Mouse (Mus musculus) forebrain, embryonic 11.5 days (tissue): ENCODE measurements around the gene Otub2. TPM values are rescaled to one million over a fixed set of nuclear protein-coding genes. Genes with fewer than 3 reads are reported as not detected.
"Not testable (repeated sequence)": the region's sequence is repeated elsewhere in the genome, so short reads cannot be mapped to it uniquely, and the experiment has no call there.

ENCODE experiments used
- ATAC-seq: fragments of 200-750 bp; cut with Nextera tagmentation; replicated peaks from 2 replicates; pipeline ENCODE4 v1.8.0; 2017; ENCODE audit warnings: moderate TSS enrichment; ENCODE audit not compliant: low FRiP score
- DNase-seq: peaks from one replicate; pipeline ENCODE4 v3.0.0-alpha.2; 2017; ENCODE audit warnings: low spot score
- H3K27ac ChIP-seq: fragments of 300-500 bp; sonication (generic); 2 replicates; pipeline ENCODE4 v1.5.1; 2014; ENCODE audit warnings: low read depth, low read length
- H3K27me3 ChIP-seq: fragments of 300-500 bp; sonication (generic); 2 replicates; pipeline ENCODE4 v1.6.1; 2014; ENCODE audit warnings: mild to moderate bottlenecking, low read length, mixed read lengths; ENCODE audit not compliant: control insufficient read depth, insufficient read depth
- H3K36me3 ChIP-seq: fragments of 300-500 bp; sonication (generic); 2 replicates; pipeline ENCODE4 v1.6.1; 2014; ENCODE audit warnings: mild to moderate bottlenecking, low read length, moderate library complexity, mixed read lengths; ENCODE audit not compliant: control insufficient read depth, insufficient read depth
- H3K4me1 ChIP-seq: fragments of 300-500 bp; sonication (generic); replicated peaks from 2 replicates; pipeline ENCODE4 v1.6.1; 2014; ENCODE audit warnings: low read length, mixed read lengths; ENCODE audit not compliant: control insufficient read depth, insufficient read depth
- H3K4me2 ChIP-seq: fragments of 300-500 bp; sonication (generic); 2 replicates; pipeline ENCODE4 v1.6.1; 2014; ENCODE audit warnings: low read depth, mild to moderate bottlenecking, low read length, moderate library complexity, mixed read lengths; ENCODE audit not compliant: severe bottlenecking
- H3K4me3 ChIP-seq: fragments of 300-500 bp; sonication (generic); 2 replicates; pipeline ENCODE4 v1.5.1; 2014; ENCODE audit warnings: low read depth, low read length
- H3K9ac ChIP-seq: fragments of 300-500 bp; sonication (generic); 2 replicates; pipeline ENCODE4 v1.6.1; 2014; ENCODE audit warnings: low read length
- H3K9me3 ChIP-seq: fragments of 300-500 bp; sonication (generic); 2 replicates; pipeline ENCODE4 v1.6.1; 2016; ENCODE audit warnings: low read length, mixed read lengths; ENCODE audit not compliant: control insufficient read depth
- WGBS: fragments of 180-500 bp; shearing (Covaris S2); extraction: QIAGEN DNeasy Blood & Tissue Kit; methylation state at CpG from one replicate; pipeline ENCODE4 v1.1.7; 2014; 5-methylcytosine and 5-hydroxymethylcytosine counted together
- polyA plus RNA-seq: library from polyadenylated mRNA; unstranded; fragments of >200 nt; fragmentation: Nextera tagmentation; extraction: Ambion mirVana; gene quantifications from 2 replicates; pipeline ENCODE4 v1.2.1, GENCODE M21; 2014

The Otub2 gene
- polyA plus RNA-seq, 1 experiment from 2014 or later = 15.0 TPM

GRCm38 (mm10) chr12:103444261-103444660, 55.8 kb downstream of the Otub2 start:
- ATAC-seq, H3K4me3 ChIP-seq, H3K9me3 ChIP-seq, H3K4me1 ChIP-seq, H3K27ac ChIP-seq, H3K9ac ChIP-seq, H3K36me3 ChIP-seq, H3K4me2 ChIP-seq, H3K27me3 ChIP-seq, DNase-seq: not testable (repeated sequence)
- WGBS = 42% methylated on average over 6 of the region's 7 CpGs

- no peaks in the 10 kb centered on the region for H3K36me3 ChIP-seq
- H3K4me2 ChIP-seq = no peak overlapping the region
- H3K4me3 ChIP-seq = no peak overlapping the region
- no peak overlapping the region for H3K27ac ChIP-seq
- DNase-seq (no peak), ATAC-seq (no peak)
- no peak overlapping the region for H3K9ac ChIP-seq
- H3K9me3 ChIP-seq = no peaks in the 10 kb centered on the region
- WGBS = 72% methylated on average over 3 of the region's 3 CpGs
- H3K4me1 ChIP-seq = no peaks in the 10 kb centered on the region
- H3K27me3 ChIP-seq = no peaks in the 10 kb centered on the region
Measured at GRCm38 (mm10) chr12:103445060-103445459, 56.6 kb downstream of the Otub2 start.

GRCm38 (mm10) chr12:103453361-103453760, 64.9 kb downstream of the Otub2 start:
- no peaks in the 10 kb centered on the region for H3K4me1 ChIP-seq
- no peak overlapping the region for H3K9ac ChIP-seq
- no peaks in the 10 kb centered on the region for H3K27me3 ChIP-seq
- ATAC-seq = no peak
- H3K4me2 ChIP-seq = no peak overlapping the region
- H3K4me3 ChIP-seq = no peak overlapping the region
- no peaks in the 10 kb centered on the region for H3K36me3 ChIP-seq
- DNase-seq = no peak
- H3K9me3 ChIP-seq = no peaks in the 10 kb centered on the region
- H3K27ac ChIP-seq = no peak overlapping the region

Other genes with a start within 250 kb of the Otub2 start
- 0.31 and 0.95 TPM in 2 replicates for gene Prima1, start 146.5 kb upstream of the Otub2 start, polyA plus RNA-seq
- 27.3 and 28.5 TPM in 2 replicates for gene Fam181a, start 77.7 kb upstream of the Otub2 start, polyA plus RNA-seq
- gene Asb2, start 32.7 kb upstream of the Otub2 start, polyA plus RNA-seq = 0.35 and 0.40 TPM in 2 replicates
- gene 9330161L09Rik, start 19.1 kb downstream of the Otub2 start, polyA plus RNA-seq = 1.1 and 1.2 TPM in 2 replicates
- gene Ddx24, start 37.1 kb downstream of the Otub2 start, polyA plus RNA-seq = 109 and 113 TPM in 2 replicates
- gene Ifi27, start 45.5 kb downstream of the Otub2 start, polyA plus RNA-seq = 2.5 and 3.1 TPM in 2 replicates
- gene Ifi27l2a, start 55.0 kb downstream of the Otub2 start, polyA plus RNA-seq = 0.79 and 1.1 TPM in 2 replicates
- not detected in 2 replicates for gene Ifi27l2b, start 68.5 kb downstream of the Otub2 start, polyA plus RNA-seq
- gene Ppp4r4, start 143.6 kb downstream of the Otub2 start, polyA plus RNA-seq = 4.0 TPM in 2 replicates
- gene Serpina10, start 242.8 kb downstream of the Otub2 start, polyA plus RNA-seq = not detected in 2 replicates